Mouse (Mus musculus) NIH3T3 (cell line): ENCODE data around the gene Gm21958.
A peak's percentile ranks its signal among the peaks of the same experiment; 100 is the strongest.

Experiments used
- DNase-seq: peaks from one replicate; pipeline ENCODE4 v3.0.0-alpha.2; 2012; ENCODE audit warnings: low read depth

The Gm21958 gene

DNA sequence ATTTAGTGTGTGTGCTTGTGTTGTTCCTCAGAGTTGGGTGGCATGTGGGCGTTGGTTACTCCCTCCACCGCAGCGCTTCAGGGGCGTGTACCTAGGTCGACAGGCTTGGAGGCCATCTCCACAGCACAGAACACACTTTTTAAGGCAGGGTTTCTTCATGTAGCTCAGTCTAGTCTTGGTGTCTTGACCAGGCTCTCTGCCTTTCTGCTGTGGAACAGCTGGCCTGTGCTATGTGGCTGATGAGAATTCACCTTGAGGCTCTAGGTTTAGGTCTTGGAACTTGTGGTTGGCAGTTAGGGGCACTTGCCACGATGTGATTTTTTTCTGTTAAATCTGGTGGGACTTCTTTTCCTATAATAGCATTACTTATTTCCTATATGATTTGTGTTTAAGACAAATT, at the start of gene Gm21958:
Gm21958 (minus strand) TSS at position 101 of the 400 bp plus-strand sequence.
- no peak for DNase-seq

DNA sequence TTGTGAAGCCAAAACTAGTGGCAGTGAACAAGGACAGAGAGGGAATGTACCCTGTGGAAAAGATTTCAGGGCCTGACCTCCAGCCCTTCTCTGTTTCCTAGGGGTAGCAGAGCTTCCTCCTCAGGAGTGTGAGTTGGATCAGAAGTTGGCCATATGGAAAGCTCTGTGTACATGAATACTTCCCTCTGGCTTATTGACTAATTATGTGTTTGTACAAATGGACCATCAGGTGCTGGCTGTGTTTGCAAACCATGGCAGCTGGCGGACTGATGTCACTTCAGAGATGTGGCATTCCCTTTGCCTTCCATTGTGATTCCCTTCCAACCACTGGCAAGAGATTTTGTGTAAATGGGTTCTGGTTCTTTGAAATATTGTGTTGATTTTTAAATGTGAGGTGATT, 47.1 kb upstream of the Gm21958 start:
- DNase-seq, result no peak

DNA sequence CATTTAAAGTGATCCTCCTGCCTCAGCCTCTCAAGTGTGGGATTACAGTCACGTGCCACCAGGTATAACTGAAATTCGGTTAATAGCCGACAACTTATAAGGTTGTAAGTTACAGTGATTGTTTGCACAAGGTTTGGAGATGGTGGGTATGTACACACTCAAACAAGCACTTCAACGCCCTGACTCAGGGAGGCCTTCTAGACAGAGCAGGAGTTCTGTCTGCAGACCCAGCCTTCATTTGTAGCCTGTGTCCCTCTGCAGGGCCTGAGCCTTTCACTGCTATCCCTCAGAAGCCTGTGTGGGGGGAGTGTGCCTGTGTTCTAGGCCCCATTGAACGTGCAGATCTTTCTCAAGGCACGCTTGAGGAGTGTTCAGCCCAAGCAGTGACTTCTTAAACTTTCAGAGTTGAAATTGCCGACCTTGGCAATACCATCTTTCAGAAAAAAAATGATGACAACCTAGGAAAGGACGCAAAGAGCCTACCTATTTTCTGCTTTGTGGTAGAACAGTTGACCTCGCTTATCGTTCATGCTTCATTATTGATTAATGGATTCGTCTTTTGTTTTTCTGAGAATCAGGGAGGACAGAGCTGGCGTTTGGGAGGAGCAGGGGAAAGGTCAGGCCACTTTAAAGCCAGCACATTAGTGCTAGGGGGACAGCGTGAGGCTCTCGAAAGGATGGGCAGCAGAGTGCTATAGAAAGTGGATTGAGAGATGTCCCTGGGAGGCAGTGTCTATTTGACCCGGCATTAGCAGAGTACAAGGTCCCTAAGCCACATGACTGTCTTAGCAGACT, 46.4 kb upstream of the Gm21958 start:
- DNase-seq, result no peak

DNA sequence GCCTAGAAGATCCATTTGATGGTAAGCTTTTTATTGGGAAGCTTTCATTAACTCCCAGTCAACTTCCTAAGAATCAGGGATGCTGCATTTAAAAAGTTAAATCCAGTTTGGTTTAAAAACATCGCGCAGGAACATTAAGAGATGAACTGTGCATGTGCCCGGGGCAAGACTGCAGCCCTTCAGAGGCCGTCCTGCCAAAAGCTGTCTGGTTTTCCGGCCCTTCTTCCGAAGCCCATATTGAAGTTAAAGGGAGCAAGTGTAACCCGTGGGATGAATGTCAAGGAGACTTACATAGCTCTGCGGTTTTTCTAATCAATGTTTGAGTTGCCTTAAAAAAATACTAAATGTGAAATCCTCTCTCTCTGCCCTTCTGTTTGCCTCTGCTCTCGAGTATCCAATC, 45.1 kb upstream of the Gm21958 start:
- no peak for DNase-seq

DNA sequence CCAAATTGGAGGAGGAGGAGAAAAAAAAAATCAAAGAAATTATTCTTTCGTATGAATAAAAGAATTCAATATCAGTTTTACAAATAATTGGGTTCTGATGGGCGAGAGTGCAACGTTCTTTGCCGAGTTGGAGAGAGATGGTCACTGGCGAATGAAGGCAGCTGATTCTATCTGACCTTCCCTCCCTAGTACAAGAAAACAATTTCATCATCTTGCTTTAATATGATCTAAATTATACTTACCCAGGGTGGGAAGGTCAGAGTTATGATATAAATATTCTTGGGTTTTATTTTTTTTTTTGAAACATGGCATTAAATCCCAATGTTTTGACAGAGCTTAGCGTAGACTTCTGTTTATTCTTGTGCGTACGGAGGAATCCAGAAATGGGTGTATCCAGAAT, 43.3 kb upstream of the Gm21958 start:
- DNase-seq, result no peak

DNA sequence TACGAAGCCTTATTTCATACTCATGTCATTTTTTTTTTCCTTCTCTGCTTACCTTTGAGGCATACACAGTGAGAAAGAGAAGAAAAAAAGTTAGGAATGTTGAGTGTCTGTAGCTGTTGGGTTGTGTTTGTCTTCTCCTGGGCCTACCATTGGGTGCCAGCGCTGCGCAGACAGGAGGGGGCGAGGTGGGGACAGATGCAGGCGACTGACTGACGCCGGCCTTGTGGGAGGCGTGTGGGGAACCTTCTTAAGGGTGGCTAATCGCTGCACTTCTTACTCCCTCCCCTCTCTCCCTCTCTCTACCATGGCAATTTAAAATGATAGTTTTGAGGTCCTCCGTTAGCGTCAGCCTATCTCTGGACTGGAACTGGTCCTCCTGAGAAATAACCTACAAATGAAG, 41.9 kb upstream of the Gm21958 start:
- peak; percentile 45 for DNase-seq

DNA sequence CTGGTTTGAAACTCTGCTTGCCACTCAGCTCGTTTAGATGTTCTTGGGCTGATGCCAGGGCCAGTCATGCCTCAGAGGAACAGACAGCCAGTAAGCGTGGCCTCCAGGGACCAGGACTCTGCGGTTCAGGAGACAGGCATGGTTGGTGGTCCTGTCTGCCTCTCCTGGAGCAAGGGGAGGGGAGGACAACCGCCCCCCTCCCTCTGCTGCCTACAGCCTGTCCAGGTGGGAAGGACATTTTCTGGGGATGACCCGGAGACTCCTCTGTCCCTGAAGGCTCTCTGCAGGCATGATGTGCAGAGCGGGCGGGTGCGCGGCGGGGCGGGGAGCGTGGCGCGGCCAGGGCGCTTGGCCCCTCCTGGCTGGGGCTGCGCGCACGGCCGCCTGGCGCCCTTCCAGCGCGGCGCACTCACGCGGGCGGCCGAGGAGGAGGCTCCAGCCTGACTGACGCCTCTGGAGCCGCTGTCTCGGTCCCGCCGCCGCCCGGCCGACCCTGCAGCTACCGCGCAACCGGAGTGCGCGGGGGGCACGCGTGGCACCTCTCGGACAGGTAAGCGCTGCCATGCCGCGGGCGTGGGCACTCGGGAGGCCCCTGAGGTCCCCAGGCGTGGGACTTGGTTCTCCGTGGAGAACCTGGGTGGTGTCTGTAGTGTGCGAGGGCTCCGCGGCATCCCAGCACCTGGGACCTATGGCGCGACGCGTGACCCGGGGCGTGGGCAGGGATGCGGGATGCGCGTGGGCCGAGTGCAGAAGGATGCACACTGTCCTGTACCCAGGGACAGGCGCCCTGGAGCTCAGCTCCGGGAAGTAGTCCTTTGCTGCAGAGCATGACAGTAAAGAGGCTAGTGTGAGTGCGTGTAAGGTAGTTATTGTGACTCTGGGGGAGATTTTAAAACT, 41.2 kb upstream of the Gm21958 start, which contains the start of gene Smad9:
Smad9 (plus strand) TSS at position 438 of the 897 bp plus-strand sequence.
- DNase-seq, result peak; percentile 85

DNA sequence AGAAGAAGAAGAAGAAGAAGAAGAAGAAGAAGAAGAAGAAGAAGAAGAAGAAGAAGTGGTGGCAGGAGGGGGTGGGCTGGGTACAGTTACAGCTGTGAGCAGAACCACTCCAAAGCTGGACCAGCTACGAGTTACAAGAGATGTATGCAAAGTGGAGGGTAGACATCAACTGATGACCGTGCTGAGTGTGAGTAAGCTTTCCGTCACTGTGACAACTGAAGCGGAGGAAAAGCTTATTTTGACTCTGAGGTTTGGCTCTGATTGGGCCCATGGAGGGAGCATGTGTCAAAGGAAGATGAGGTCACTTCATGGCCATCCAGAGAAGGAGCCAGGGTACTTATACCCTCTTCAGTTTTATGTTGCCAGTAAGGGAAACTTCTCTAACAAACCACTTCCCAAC, 39.3 kb upstream of the Gm21958 start:
- DNase-seq, result peak; percentile 39

DNA sequence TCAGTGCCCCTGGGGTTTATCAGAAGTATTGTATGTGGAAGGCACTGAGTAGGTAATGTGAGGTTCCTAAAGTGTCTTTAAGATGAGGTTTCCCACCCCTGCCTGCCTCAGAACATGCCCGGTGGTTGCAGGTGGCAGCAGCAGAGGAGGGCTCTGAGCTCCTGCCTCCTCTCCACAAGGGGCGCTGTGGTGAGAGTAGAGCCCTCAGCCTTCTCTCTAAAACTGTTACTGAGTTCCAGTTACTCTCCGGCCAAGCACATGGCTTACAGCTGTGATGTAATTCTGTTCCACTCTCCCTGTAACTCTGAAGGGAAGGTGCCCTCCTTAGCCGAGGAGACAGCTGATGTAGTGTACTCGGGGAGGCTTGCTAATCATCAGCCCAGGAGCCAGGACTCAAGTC, 31.6 kb upstream of the Gm21958 start:
- DNase-seq, result peak; percentile 50

DNA sequence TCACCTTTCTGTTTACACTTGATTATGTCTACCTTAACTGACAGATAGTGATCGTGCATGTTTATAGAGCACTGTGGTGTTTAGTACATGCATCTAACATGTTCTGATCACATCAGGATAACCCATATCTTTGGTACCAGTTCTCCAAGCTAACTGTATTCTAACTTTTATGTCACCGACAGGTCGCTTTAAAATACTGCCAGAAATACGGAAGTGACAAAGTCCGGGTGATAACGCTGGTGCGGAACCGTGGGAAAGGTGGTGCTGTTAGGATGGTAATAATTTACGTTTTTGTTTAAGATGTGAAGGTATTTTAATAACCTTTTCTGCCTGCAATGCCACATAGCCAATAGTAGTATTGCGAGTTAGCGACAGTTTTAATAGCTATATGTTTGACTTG, 27.8 kb upstream of the Gm21958 start:
- DNase-seq, result no peak

DNA sequence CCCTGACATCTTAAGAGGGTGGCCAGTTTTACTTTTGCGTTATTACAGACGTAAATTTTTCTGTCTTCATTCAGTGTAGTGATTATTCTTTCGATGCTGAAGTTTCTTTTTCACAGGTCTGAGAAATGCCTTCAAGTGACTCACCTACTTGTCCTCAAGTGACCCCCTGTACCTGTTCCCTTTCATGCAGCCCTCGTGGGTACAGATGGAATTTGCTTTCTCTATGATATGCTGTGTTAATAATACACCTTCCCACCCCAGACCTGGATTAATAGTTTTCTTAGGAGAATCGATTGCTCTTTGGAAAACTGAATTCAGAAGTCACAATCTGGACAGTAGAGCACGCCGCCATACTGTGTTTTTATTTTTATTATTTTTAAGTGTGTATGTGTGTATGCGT, 23.2 kb upstream of the Gm21958 start:
- DNase-seq, result no peak

DNA sequence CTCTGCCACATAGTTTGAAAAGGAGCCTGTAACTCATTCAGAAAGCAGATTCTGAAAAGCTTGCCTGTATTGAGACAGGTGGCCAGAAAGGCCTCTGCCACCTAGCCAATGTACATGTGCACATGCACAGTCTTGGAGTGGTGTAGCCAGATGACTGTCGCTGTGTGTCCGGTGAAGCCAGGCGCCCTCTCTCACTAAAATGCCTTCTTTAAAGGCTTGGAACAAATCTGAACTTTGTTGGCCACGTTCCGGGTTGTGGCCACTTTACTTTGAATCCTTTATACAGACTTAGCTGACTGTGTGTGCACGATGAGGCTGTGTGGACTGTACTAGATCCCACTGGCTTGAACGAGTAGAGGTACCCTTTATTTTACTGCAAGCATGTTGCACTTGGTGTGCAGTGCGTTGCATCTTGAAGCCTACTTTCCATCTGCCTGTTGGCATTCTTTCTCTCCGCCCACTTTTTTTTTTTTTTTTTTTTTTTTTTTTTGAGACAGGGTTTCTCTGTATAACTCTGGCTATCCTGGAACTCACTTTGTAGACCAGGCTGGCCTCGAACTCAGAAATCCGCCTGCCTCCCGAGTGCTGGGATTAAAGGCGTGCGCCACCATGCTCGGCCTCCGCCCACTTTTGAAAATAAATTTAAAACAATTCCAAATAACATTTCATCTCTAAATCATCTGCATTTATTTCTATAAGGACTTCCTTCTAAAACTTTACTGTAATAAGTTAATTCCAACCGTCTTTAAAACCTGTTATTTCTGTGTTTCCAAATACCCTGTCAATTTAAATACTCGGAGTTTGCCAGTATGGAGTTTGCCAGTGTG, 22.2 kb upstream of the Gm21958 start:
- peak; percentile 60 for DNase-seq

DNA sequence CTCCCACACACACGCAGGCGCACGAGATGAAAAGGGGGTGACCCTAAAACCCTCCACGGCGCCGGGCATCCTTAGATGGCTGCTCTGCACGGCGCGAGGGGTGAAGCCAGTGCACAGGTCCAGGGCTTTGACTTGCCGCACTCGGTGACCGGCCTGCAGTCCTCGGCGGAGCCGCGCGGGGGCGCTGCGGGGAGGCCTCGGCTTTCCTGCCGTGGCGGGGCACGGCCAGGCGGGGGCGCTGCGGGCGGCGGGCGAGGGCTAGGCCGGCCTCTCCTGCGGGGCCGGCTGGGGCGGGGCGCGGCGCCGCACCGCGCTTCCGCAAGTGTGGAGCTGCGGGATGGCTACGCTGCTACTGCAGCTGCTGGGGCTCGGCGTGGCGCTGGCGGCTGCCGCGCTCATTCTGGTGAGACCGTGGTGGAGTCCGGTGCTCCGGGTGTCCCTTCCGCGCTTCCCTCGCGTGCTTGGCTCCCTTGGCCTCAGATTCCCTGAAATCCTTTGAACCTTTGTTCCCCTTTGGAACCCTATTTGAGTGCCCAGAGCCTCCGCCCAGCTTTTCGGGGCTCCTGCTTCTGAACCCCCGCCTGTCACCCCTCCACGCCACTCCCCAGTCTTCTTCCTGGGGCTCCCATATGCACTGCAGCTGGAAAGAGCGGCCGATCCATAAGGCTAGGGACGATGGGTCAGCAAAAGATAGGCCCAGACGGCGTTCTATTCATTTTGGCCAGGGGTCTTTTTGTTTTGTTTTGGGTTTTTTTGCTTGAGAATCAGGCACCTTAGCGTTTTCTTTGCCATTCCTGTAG, 21.3 kb upstream of the Gm21958 start, which contains the start of the genes Exosc8 and Alg5:
Exosc8 (minus strand) TSS at position 147 of the 800 bp plus-strand sequence.
Alg5 (plus strand) TSS at position 293 of the 800 bp plus-strand sequence.
- peak; percentile 92 for DNase-seq

DNA sequence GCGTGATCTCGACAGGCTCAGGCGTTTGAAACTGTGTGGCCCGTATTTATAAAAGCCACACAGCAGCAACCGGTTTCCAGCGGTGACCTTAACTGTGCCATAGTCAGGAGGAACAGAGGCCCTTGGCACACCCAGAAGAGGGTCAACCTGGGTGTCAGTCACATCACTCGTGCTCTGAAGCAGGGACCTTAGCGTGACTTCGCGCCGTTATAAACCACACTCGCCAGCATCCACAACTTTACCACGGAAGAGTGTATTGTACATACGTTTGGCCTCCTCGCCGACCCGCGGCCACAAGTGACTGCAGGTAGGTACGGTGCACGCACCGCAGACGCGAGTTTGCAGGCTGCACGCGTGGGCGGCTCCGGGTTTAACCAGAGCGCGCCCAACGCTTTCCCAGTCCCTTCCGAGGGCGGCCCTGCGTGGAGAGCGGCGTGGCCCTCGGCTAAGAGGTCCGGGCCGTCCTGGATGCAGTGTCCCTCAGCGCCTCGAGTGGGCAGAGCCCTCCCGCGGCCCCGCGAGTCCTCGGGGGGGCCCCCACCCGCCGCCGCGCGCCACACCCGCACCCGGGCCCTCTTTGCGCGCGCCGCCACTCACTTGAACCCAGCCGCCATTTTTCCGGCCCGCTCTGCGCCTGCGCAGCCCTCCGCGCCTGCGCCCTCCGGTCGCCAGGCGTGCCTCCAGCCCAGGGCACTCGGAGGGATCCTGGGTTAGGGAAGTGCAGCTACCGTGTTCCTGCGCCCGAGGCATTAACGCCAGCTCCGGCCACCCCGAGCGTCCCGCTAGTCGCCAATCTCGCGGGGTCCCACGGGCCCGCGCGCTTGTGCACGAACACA, 20.5 kb upstream of the Gm21958 start:
- peak; percentile 94 for DNase-seq

DNA sequence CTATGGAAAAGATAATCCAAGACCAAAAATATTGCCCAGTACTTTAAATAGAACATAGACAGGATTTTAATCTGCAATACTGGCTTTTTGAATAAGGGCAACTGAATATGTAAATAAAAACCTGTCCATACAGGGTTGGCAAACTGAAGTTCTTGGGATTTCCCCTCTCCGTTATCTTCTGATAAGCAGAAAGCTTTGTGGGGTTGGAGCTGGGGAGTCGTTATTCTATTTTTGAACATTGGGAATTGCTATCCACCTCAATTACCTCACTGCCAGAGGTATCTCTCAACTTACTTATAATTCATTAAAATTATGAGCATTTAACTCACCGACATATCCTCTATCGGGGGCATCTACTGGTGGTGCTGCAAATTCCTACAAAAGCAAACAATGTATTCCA, 18.2 kb upstream of the Gm21958 start:
- no peak for DNase-seq

DNA sequence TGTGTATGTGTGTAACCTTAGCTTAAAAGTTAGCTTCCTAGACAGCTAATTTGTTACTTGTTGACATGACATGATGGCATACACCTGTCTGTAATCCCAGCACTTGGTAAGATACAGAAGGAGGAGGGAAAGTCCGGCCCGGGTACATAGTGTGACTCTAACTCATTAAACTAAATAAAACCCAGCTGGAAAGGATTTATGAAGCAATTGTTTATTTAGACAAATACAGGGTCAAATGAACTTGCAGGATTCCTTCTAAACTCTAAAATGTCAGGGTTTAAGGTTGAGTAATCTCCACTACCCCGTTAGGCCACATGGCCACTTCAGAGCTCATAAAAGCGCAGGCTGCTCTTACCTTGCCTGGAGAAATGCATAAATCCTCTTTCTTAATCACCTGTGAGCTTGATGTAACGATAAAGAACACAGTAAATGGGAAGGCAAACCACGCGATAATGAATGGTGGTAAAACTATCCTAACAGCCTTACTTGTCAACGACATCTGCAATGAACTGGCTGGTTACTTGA, 17.5 kb upstream of the Gm21958 start:
- DNase-seq, result peak; percentile 22

DNA sequence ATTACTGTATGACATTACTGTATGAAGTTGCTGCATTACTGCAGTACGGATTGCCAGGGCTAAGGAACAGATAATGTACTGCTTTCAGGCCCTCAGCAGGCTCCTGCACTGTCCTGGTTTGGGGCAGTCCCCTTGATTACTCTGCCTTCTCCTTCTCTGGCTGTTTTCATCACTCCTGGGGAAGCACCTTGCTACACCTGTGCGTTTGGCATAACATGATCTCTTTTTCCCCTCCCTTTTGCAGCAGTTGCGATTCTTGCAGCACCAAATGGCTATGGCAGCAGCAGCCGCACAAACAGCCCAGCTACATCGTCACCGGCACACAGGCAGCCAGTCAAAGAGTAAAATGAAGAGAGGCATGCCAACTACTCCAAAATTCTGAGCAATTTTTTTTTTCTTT, 13.9 kb upstream of the Gm21958 start:
- no peak for DNase-seq

DNA sequence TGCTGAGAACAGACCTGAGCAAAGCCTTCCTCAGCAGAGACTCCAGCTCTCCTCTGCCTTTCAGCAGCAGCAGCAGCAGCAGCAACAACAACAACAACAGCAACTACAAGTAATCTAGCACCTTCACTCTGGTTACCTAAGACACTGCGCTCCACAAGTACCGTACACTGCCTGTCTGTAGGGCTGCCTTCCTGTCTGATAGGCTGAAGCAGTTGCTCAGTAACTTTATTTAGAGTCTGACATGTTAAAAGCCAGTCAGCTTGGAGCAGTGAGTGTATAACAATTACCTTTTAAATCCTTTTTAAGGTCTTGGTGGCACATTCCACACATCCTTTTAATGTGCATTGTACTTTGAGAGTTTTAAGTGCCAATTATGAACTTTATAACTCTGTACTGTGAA, 13.4 kb upstream of the Gm21958 start:
- DNase-seq, result no peak

DNA sequence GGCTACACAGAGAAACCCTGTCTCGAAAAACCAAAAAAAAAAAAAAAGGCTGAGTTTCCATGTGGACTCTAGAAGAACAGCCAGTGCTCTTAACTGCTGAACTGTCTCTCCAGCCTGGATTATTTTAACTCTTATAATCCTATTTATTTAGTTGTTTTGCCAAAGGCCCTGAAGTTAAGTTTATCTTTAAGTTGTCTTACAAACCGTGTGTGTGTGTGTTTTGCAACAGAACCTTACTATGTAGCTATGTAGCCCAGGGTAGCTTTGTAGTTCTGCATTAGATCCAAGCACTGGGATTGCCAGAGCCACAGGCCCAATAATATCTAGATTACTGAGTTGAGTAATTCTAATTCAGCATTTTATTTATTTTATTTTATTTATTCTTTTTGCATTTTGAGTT, 11.2 kb upstream of the Gm21958 start:
- no peak for DNase-seq
